Mouse (Mus musculus) left cerebral cortex, adult 8-10 months (tissue): Measurements from ENCODE around the gene Ppard. TPM values are rescaled to one million over a fixed set of nuclear protein-coding genes. Genes with fewer than 3 reads are reported as not detected.
A peak's percentile ranks its signal among the peaks of the same experiment; 100 is the strongest.

Experiments used
- DNase-seq, 2 experiments: peaks; one replicate each; pipeline ENCODE4 v3.0.0; 2022; ENCODE audit warnings: low spot score in 2 of 2
- total RNA-seq, 4 experiments: library from RNA; stranded (reverse); gene quantifications; 2 replicates each; pipeline ENCODE4 v1.2.4; 2022

Ppard gene
- total RNA-seq, 4 experiments from 2014 or later, result 26.4 to 28.8 (median 27.1) TPM

DNA sequence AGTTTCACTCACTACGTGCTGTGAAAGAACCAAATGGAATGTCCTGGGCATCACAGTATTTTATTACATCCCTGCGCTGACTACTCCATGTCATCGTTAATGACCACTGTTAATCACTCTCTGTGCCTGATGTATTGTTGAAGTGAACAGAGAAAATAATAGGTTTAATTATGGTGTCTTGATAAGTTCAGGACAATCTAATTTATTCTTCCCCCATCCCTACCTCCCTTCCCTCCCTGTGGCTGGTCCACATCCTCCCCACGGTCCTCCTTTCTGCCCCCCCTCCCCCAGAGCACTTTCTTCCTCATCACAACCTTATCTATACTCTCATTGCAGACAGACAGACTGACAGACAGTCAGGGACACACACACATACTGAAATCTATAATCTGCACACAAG, 22.3 kb downstream of the Ppard start:
- DNase-seq, result no peak

DNA sequence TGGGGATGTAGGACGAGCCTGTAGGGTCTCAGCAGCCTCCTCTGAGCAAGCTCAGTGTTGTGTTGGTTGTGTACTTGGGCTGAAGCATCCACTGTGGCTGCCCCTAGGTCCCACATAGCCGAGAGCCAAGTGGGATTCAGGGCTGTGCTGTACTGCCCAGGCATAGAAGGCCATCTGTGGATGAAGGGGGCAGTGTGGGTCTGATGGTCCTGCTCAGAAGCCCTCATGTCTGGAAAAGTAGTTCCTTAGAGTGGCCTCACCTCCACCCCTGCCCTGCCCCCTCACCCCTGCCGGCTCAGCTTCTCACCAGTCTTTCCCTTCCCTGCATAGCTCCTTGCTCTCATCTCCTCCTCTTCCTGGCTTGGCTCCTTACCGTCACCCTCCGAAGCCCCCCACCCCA, 23.2 kb downstream of the Ppard start:
- no peak for DNase-seq

DNA sequence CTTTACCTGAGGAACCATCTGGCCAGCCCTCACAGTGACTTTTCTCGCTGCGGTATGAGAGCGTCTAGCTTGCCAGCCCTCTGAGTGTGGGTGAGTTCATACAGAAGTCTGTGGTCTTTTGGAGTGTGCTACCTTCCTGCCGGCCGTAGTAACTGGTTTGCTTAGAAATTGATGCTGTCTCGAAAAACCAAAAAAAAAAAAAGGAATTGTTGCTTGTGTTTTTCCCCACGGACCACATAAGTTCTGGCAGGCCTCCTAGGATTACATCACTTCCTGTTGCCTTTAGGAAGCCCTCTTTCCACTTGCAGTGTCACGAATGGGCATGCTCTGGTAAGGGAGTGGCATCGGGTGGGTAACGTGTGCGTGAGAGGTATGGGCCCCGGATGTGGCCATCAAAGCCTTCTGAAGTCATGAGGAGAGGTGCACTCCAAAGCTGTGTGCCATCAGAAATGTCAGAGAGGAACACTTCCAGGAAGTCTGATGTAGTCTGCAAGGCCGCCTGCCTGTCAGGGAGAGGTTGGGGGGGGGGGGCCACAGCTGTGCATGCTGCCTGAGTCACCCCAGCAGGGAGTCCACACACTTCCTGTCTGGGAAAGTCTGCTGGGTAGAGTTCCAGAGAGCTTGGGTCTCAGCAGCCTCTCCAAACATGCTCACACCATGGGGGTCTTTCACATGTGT, 24.3 kb downstream of the Ppard start:
- DNase-seq, result no peak

GRCm38 (mm10) chr17:28258325-28258724, 25.8 kb downstream of the Ppard start:
- no peak for DNase-seq

GRCm38 (mm10) chr17:28259890-28260542, 27.5 kb downstream of the Ppard start:
- DNase-seq, result no peak

DNA sequence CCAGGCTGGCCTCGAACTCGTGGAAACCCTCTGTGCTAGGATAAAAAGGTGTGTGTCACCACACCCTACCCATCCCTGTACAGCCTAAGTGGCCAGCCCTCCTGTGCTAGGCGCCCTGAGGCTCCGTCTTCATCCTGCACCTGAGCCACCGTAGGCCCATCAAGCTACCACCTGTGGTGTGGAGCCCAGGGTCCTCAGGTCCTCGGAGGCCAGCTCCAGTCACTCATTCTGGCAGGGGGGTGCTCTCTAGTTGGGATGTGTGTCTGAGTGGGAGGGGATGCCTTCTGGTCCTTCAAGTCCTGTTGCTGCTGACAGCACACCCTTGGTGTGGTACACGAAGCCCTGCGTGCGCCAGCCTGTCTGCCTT, 28.0 kb downstream of the Ppard start:
- no peak for DNase-seq

GRCm38 (mm10) chr17:28261795-28262194, 29.3 kb downstream of the Ppard start:
- DNase-seq, result no peak

GRCm38 (mm10) chr17:28263181-28263894, 30.8 kb downstream of the Ppard start:
- peak in 1 of 2 experiments; percentile 54 for DNase-seq

- no peak for DNase-seq
Observed at GRCm38 (mm10) chr17:28267251-28267650, 34.8 kb downstream of the Ppard start.

- no peak for DNase-seq
Observed at GRCm38 (mm10) chr17:28270165-28270564, 37.7 kb downstream of the Ppard start.

- no peak for DNase-seq
Observed at GRCm38 (mm10) chr17:28271537-28272266, 39.2 kb downstream of the Ppard start.

- no peak for DNase-seq
Observed at GRCm38 (mm10) chr17:28272281-28272680, 39.8 kb downstream of the Ppard start.

DNA sequence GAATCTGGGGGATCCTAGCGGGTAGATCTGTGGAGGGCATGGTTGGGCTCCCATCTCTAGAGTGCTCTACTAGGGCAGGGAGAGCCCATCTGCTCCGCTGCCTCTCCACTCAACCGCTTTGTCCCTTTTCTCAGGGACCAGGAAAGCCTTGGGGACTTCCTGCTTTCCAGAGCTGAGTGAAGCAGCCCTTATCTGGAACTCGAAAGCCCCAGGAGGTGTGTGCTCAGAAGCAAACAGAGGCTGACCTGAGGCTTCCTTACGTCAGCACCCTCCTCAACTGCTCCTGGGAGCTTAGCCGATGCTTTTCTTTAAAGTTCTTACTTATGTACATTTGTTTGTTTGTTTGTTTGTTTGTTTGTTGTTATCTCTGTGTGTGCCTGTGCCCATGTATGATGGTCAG, 40.3 kb downstream of the Ppard start:
- no peak for DNase-seq

DNA sequence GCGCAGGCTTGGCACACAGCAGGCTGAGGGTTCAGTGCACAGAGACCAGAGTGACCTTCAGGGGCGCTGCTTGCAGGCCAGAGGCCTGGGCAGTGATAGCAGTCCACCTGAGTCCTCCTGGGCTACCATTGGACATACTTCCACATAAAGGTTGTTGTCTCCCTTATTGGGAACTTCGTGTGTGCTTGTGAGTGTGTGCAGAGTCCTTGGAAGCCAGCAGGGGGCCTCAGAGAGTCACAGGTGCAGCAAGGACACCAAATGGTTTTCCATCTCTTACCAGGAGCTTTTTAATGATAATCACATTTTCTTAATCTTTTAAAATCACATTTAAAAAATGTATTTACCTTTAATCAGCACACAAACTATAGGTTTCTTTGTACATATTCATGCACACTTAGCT, 42.2 kb downstream of the Ppard start:
- DNase-seq, result no peak

- DNase-seq, result no peak
Observed at GRCm38 (mm10) chr17:28277226-28277625, 44.7 kb downstream of the Ppard start.

GRCm38 (mm10) chr17:28277721-28278120, 45.2 kb downstream of the Ppard start:
- no peak for DNase-seq

GRCm38 (mm10) chr17:28278156-28278555, 45.7 kb downstream of the Ppard start:
- no peak for DNase-seq

- DNase-seq, result no peak
Observed at GRCm38 (mm10) chr17:28279236-28279635, 46.7 kb downstream of the Ppard start.

- no peak for DNase-seq
Observed at GRCm38 (mm10) chr17:28279780-28280422, 47.4 kb downstream of the Ppard start.

DNA sequence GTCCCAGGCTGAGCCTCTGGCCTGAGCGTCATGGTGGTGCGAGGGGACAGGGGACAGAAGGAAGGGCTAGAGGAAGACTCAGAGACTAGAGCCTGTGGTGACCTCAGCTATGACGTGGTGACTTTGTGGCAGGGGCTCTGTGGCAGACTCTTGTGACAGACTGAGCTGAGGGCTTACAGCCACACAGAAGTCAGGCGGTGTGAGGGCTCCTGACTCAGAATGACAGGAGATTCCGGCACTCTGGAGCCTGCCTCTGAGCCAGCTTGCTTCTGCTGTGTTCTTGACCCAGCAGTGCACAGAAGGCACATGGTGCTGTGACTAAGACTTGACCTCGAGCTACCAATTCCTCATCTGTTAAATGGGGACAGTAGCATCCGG, 47.9 kb downstream of the Ppard start:
- no peak for DNase-seq

DNA sequence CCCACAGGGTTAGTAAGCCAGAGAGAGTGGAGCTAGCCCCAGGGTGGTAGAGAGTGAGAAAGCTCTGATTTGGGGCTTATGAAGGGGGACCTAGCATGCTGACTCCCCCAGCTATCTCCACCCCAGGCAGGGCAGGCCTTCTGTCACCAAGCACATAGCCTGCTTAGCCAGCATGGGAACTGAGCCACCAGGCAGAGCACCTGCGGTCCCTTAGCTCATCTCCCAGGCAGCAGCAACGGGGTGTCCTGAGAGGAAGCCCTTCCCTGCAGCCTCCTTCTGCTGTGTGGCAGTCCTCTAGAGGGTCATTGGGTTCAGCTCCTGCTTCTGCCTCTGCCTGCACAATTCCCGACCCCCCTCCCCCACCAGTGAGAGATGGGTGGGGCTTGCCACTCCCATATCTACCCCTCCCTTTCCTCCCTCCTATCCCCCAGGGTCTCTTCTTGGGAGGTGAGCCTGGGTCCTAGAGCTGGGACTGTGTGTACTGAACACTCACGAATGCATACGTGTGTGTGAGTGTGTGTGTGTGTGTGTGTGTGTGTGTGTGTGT, 48.4 kb downstream of the Ppard start:
- DNase-seq, result no peak
